Mouse (Mus musculus) telencephalon, adult 2 months (tissue): ENCODE measurements at regions not wholly inside any gene's neighbourhood (a gene's known extent, or its start where the extent isn't known, plus 50 kb on each side); places are given as distances from the start of the nearest gene placed in this dataset.

Source experiments
- DNase-seq: peaks from one replicate; pipeline ENCODE4 v3.0.0-alpha.2; 2011; ENCODE audit warnings: low read depth, low spot score

DNA sequence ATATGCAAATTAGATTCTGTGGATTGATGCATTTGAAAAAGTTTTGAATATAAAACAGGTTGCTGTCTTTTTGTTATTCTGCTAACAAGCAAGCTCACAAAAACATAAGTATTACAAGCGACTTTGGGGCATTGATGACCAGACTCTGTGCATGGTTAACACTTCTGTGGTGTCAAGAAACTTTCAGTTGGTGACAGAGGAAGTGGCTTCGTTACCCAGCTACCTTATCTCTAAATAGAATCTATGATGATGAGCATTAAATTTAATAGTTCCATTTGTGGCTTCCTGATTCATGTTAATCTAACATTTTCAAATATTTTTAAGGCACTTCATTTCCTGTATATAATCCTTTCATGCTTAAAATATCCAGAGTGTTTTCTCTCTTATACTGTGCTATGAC lies 100.8 kb downstream of the Tm2d1 start:
- DNase-seq = no peak

DNA sequence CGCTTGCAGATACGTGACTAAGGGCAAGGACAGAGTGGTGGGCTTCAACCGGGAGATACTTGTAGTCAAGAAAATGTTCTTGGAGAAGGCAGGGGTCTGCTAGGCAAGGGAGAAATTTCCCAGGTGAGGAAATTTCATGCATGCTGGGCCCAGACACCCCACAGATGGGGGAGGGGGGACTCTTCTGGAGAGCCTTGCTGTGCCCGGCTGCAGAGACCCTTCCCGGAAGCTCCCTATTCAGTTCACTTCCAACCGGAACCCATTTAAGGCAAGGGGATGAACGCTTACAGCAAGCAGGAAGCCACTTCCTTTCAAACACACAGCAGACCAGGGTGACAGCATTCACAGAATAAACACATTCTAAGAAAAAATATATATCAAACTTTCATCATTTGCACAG lies 124.8 kb downstream of the Tm2d1 start:
- DNase-seq = no peak

DNA sequence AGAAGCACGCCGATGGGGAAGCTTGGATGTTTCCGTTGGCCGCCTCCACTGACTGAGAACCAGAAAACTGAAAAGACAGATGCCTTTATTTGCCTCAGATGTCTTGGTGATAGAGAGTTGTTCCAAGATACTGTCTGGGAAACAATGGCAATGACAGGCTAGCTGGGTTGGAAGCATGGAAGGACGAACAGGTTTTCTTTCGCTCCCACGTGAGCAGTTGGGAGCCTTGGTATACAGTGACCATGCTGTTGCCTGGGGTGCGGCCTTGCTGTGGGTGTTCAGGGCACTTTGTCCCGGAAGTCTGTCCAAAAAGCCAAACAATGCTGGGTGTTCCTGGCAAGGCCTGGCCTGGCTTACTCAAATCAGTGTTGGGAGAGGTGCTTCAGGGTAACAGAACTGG lies 125.4 kb downstream of the Tm2d1 start:
- DNase-seq = no peak

DNA sequence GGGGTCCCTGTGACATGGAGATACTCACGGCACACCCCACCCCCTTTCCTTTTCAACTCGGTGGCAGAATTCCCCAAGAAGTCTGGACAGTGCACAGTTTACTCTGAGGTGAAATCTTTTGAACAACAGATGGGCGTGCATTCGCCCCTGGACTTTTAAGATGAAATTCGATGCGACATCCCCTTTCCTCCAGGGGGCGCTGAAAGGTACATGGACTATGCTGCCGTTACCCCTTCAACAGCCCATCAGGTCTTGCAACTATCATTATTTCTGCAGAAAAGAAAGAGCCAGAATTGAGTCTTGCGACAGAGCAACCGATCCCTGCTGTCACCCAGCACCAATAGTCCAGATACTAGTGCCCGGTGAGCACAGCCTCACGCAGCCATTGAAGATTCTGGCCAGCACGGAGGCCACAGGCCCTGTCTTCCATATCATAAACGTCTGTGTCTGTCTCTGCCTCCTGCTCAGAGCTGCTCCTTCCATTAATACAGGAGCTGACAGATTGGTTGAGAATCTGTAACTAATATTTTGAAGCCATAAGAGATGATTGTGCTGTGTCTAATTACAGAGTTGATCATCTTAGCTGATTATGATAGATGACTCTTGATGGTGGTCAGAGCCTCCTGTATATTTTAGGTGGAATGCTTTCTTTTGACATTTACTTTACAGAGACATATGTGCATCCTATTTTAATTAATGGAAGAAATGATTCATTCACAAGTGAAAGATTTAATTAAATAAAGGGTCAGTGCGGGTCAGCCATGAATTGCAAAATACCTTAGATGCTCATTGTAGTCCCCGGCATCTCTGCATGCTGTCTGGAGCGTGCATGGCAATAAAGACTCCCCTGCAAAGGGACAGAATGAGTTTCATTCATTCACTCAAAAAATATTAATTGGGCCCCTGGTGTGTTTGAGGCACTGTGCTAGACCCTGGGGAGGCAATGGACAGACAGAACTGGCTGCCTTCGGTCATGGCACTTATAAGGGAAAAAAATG lies 128.0 kb downstream of the Tm2d1 start:
- DNase-seq = no peak

DNA sequence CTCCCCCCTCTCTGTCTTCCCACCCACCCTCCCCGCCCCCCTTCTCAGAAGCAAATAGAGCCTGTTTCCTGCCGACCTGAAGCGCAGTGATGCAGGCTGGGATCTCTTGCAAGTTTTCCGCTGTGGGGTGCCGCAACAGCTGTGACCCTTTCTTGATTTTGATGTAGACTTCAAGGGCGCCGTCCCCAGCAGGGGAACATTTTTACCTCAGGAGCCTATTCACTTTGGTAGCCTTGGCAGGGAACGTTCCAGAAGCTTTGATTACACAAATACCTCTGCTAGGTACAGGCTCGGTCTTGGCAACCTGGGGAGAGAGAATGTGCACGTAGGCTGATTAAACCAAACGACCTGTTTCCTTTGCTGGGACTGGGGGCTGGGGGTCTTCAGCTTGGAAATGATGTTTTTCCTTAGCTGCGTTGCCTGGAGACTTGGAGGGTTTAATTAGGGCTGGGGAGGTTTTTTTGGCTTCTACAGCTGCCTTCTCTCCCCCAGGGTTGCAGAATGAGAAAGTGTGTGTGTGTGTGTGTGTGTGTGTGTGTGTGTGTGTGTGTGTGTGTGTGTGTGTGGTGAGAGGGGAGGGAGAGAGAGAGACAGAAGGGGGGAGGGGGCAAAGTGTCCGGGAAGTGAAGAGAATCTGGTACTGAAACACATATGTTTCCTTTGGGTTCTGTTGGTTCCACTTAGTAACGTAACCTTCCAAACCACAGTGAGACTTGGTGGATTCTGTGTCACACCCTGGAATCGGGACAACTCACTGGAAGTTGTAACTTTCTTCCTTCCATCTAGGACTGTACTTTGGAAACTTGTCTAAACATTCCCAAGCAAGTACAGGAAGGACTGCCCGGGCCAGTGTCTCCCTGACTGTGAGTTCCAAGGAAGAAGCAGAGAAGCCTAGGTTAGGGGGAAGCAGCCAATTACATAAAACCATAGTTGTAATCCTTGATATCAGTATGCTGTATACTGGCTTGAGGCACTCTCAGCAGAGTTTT lies 138.9 kb downstream of the Tm2d1 start:
- no peak for DNase-seq

DNA sequence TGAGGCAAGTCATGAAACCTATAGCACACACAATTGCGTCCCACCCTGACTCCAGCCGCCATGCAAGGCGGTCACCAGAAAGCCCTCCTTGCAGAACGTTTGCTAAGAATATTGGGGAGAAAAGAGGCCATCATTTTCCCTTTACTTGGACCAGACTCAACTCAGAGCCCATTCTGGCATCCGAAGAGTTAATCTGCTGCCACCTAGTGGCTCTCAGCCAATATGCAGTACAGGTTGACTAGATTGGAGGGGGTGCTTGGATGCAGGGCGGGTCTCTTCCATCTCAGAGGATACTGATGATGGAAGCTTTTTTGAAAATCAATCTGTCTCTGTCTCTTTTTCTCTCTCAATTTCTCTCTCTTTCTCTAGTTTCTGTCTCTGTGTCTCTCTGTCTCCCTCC lies 139.6 kb downstream of the Tm2d1 start:
- no peak for DNase-seq

DNA sequence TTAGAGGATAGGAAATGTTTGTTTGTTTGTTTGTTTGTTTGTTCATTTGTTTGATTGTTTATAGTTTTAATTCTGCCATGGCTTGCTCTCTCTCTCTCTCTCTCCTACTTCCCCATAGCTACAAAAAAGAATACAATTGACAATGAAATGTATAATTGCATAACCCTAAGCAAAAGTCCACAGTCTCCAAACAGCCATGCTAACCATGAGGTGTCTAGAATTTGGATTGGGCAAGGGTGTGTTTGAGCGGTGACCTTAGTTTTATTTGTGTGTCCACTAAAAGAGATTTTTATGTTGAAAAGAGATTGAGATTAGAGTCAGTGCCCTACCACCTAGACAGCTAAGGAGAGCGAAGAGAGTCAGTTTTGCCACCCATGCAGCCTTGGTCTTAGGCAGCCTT lies 141.2 kb downstream of the Tm2d1 start:
- no peak for DNase-seq

DNA sequence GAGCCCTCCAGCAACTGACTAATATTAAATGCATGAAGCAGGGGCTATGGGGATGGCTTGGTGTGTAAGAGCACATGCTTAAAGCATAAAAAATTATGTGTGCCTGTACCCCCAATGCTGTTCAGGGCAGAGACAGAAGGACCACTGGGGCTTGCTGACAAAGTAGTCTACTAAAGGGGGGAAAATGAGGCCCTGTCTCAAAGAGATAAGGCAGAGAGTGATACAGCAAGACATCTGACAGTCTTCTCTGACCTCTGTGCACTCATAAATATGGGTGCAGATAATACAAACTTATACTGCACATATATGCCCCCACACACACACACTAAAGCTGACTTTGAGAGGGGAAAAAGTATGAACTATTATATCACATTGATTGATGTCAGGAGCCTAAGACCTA lies 142.8 kb downstream of the Tm2d1 start:
- DNase-seq = no peak

DNA sequence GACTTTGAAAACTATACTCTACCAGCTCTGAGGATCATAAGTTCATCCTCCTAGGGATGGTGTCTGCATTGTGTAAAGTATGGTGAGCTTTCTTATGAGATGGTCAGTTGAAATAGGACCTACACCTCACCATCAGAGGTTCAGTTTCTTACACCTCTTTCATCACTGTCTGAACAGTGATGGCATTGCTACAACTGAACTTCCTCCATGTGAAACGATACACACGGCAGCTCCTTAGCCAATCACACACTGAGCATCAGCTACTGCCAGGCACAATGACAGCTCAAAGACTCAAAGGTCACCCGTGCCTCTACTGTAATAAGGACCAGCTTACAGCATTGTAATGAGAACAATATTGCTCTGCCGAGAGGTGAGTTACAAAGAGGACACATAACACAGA lies 145.0 kb downstream of the Tm2d1 start:
- no peak for DNase-seq

DNA sequence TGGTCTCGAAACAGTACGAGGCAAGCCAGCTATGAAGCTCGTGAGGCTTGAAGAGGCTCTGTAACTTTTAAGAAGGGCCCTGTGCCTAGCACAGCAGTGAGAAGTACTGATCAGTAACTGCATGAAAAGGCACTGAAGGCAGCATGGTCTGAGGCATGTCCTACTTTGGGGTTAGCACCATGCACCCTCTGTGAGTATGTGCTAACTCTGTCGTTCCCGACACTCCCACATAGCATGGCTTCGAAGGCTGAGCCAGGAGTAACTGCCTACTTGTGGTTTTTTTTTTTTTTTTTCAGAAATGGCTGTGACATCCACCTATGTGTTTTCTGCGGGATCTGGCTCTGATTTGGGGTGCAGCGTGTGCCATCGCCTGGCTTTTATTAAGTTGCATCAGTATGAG lies 145.6 kb downstream of the Tm2d1 start:
- DNase-seq = no peak

DNA sequence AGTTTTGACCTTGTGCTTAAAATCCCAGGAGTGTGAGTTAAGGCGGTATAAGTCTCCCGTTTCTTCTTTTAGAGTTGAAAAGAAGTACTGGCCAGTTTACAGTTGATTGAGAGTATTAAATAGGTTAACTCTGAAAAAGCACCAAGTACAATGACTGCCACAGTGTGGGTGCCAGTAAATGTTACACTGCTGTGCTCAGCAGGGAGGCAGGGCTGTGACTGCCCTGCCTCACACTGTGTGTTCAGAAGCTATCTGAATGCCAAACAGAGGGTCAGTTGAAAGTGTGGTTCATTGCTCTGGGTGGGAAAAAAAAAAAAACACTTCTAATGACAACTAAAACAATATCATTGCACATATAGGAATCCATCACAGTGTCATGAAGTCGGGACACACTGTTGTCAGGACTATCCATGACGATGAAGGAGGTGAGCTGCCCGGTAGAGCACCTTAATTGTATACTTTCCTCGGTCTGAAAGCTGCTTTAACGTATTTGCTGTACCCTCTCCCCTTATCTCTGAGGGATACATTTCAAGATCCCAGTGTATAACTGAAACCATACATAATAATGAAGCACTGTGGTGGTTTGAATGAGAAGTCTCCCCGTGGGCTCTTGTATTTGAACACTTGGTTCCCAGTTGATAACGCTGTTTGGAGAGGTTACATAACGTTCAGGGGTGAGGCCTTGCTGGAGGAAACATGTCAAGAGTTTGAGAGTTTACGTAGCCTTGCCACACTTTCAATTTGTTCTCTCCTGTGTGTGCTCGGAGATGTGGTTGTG lies 146.9 kb downstream of the Tm2d1 start:
- DNase-seq = no peak

DNA sequence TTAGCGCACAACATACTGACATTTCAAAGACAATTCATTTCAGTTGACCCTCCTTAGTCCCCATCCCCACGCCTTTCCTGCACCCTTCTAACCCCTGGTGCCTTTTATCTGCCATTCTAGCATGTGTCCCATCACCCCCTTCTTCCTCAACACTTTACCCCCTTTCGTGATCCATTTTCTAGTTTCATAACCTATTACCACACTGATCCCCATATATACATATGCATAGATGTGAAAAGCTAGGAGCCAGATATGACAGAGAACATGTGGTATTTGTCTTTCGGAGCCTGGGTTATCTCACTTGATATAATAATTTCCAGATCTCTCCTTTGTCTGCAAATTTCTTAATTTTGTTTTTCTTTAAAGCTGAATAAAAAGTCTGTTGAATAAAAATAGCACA lies 154.9 kb downstream of the Tm2d1 start:
- no peak for DNase-seq

DNA sequence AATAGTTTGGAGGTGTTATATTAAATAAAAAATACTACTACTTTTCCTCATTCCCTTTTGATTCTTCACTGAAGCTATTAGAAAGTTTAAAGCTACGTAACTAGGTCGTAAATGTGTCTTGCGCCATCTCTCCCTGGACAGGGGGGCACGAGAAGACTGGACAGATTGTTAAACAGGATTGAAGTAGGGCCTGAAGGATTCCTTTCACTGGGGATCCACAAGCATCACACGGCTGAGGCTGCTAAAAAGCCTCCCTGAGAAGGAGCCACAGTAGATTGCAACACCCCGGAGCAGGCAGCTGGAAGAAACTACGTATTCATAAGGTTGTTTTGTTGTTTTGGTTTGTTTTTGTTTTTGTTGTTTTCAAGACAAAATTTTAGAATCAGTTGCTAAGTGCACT lies 158.7 kb downstream of the Tm2d1 start:
- no peak for DNase-seq

DNA sequence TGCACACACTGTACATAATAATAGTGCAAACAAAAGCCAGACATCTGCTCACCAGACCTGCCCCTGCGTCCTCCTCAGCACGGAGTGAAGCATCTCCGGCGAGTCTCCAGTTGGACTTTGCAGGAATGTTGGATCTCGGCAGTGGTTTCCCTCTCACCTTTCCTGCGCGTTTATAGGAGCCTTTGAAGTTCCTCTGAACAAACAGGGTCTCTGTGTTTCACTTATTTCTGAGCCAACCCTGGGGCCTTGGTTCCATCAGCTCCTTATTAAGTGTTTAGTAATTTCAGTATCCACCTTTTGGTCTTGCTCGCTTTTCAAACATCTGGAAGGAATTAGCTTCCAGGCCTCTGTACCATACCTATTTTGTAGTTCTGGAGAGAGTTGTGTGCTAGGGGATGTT lies 159.7 kb downstream of the Tm2d1 start:
- no peak for DNase-seq

DNA sequence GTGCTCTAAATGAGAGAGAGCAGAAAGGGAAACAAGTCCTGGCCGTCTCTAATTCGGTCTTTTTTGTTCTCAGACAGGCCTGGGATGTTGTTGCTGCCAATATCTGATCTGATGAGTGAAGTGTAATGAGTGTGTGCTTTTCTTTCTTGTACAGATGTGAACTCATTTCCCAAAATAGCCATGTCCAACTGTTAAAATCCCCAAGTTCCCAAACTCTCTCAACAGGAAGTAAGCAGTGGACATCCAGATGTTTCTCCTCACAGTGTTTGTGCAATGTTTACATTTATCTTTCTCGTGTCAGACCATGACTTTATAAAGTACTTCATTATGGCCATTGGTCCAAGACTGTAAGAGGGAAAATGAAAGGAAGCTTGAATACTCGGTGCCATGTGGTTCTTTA lies 161.5 kb downstream of the Tm2d1 start:
- no peak for DNase-seq

DNA sequence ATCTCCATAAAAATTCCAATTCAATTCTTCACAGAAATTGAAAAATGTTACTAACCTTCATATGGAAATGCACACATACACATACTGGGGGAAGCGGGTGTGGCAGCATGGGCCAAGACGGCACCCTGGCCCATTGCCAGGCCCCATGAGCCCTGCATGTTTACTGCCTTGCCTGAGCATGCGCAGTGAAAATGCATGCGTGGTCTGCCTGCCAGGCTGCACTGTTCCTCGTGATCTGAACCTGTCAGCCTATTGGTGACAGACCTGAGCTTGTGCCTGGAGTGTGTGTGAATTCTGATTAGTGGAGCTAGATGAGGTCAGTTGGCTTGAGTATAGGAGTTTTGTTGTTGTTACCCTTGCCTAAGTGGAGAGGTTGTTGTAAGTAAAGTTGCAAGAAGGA lies 167.9 kb downstream of the Tm2d1 start:
- no peak for DNase-seq

DNA sequence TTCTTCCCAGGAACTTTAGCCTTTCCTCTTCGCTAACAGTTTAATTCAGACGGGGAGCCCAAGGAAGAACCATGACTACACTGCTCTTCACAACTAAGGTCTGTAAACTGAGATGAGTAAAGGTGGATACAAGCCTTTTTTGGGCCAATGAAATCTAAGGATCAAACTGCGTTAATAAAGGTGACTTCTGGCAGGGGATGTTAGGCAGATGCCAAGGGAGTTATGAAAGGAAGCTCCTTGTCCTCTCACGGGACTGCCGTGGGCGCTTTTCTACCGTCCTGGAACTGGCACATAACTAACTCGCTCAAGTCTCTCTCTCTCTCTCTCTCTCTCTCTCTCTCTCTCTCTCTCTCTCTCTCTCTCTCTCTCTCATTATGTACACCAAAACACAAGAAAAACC lies 175.7 kb downstream of the Tm2d1 start:
- no peak for DNase-seq

DNA sequence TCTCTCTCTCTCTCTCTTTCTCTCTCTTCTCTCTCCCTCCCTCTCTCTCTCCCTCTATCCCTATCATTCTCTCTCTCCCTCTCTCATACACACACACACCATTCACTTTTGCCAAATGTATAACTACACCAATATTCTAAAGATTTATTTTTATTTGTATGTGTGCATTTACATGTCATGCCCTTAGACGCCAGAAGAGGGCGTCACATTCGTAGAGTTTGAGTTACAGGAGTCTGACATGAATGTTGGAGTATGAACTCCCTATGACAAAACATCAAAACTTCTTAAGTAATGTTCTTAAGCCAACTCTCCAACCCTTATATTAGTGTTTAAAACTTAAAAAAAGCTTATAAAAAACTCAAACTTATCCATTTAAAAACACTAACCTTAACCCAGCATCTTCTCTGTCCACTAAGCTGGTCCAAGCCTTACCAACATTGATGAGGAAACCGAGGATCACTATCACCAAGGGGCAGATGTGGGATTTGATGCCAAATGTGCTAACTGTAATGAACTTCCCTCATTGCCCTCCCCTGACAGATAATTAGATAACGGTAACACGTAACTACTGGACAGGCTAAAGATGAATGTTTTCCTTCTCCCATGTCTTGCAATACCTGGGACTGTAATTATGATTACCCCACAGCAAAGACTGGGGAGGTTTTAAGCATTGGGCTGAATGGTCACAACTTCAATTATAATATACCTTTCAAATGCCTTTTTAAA lies 176.7 kb downstream of the Tm2d1 start:
- DNase-seq = no peak

DNA sequence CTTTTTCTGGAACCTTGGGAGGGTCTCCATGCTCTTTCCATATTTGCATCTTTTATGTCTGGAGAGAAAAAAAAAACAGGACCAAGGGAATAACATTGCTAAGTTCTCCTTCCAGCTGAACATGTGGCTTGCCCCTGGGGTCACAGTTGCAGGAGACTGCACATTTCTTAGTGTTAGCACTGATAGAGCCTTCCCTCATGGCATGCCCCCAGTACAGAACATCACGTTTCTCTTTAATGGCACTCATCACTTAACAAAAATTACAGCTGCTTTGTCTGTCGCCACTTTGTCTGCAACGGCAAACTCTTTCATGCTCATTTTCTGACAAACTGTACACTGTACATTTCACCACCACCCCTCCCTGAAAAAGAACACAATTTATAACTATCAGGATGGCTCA lies 180.0 kb downstream of the Tm2d1 start:
- DNase-seq = no peak

DNA sequence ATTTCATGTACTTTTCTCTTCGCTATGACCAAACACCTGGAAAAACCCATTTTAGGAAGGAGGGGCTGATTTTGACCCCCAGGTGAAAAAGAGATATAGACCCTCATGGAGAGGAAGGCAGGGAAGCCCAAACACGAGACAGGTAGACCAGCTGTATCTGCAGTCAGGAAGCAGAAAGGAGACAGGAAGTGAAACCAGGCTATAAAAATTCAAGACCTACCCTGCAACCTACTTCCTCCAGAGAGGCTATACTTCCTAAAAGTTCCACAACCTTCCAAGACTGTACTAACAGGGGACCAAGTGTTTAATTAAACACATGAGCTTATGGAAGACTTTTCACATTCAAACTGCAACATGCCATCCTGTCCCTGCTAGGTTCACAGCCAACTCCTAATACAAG lies 180.9 kb downstream of the Tm2d1 start:
- no peak for DNase-seq

DNA sequence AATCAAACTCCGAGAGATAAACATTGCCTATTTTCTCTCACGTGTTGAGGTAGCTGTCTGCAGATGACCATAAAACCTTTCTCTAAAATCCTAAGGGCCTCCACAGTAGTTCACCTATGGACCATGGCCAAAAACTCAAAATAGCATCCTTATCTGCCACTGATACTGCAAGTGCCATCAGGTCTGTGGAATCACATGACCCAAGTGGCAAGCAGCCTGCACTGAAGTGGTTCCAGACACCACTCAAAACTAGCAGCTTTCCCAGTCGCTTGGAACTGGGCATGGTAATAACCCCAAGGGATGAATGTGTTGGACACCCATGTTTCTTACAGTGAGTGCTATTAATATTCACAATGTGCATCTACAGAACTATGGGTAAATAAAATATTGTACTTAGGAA lies 182.0 kb downstream of the Tm2d1 start:
- no peak for DNase-seq
